Mouse (Mus musculus): Measurements from ENCODE around the gene Hspa2.

GRCm38 (mm10) chr12:76377059-76377458 is 26.9 kb upstream of the Hspa2 start:
- TF ChIP-seq CTCF (IDR thresholded peaks at IDR 0.05; ENCODE audit: low read depth) (no peak), EP300 (IDR thresholded peaks at IDR 0.05; ENCODE audit: low read depth) (no peak)
